Mouse (Mus musculus) c-Kit-negative CD71-positive TER-119-positive erythroid progenitor cells, embryonic 14.5 days (primary cell): ENCODE results near the gene Tll1.

ENCODE experiments used
- DNase-seq: peaks from one replicate; pipeline ENCODE4 v3.0.0-alpha.2; 2013; ENCODE audit warnings: low read depth, low spot score

Gene Tll1

DNA sequence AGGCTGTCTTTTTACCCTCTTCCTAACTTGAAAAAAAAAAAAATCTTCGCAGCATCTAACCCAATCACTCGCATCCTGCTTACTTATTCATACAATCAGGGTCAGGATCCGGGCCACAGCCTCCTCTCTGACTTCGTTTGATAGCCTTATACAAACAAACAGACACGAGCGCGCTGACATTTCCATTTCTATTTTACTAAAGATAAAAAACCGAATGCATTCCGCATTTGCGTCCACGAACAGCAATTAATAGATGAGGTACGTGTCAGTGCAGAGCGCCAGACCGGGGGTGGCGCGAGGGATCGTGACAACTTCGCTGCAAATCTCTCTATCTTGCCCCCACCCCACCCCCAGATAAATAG lies at the start of gene Tll1:
Gene Tll1, minus strand, starts transcription at position 248 of the 362 bp plus-strand sequence.
- no peak for DNase-seq

DNA sequence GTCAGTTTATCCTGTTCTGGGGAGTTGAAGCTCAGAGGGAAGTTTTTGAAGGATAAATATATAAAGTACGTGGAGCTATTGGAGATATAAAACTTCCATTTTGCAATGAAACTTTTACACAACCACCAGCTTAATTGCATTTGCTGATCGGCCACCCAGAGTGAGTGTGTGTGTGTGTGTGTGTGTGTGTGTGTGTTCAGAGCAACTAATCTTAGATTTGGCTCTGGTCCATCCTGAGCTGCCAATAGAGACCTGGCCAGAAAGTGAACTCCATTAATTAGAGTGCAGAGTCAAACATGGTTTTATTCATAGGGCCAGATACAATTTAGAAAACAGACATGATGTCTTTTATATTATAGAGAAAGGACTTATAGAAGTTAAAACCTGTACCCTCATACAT lies 32.6 kb upstream of the Tll1 start:
- DNase-seq = no peak

DNA sequence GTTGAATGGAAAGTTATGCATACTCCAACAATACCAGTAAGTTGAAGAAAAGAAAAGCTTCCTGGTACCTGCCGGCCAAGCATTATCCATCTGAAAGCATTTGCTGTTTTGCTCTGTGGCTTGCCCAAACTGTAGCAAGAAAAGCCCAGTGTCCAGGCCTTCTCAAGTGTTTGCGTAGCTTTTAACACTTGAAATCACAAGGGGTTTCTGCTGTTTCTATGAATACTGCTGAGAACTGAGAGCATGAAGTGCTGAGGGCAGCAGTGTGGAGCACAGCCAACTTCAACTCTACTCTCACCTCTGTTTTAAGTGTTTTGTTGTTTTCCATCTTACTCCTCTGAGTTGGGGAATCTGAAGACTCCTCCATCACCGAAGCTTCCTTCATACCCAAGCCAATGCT lies 15.5 kb upstream of the Tll1 start:
- no peak for DNase-seq

- no peak for DNase-seq
These were observed 11.6 kb upstream of the Tll1 start for GRCm38 (mm10) chr8:64217644-64218043.

- DNase-seq = no peak
These were observed 10.2 kb upstream of the Tll1 start for GRCm38 (mm10) chr8:64216252-64216651.

DNA sequence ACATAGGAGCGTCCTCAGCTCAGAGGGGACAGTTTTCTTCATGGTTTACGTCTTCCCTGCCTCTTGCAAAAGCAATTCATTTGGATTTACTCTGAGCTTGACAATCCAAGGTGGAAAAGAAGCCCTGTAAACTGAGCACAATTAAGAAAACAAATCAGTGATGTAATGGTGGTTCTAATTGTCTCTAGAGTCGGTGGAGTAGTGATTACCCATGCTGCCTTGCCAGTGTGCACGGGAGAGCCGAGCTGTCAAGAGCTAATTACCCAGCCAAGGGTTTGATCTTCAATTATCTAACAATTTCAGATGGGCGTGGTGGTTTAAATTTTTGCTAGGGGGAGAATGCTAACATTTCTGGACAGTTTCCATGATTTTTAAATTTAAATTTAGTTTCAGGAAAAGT lies 9.3 kb upstream of the Tll1 start:
- DNase-seq = no peak

DNA sequence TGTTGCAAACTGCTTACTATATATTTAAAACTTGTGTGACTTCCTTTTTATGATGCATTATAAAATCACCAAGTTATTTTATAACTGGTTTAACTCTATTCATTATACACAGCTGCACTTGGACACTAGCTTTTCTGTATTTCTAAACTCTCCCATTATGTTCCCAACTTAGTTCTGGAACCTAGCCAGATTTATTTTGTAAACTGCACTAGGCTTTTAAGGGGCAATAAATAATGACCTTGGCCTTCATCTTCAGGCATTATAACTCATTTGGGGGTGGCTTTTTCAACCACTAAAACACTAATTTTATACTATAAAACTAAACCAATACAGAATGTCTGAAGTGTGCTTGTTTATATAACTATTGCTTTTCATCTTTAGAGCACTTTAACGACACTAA lies 8.8 kb upstream of the Tll1 start:
- no peak for DNase-seq

- DNase-seq = no peak
These were observed 365 bp upstream of the Tll1 start for GRCm38 (mm10) chr8:64206411-64206861.

DNA sequence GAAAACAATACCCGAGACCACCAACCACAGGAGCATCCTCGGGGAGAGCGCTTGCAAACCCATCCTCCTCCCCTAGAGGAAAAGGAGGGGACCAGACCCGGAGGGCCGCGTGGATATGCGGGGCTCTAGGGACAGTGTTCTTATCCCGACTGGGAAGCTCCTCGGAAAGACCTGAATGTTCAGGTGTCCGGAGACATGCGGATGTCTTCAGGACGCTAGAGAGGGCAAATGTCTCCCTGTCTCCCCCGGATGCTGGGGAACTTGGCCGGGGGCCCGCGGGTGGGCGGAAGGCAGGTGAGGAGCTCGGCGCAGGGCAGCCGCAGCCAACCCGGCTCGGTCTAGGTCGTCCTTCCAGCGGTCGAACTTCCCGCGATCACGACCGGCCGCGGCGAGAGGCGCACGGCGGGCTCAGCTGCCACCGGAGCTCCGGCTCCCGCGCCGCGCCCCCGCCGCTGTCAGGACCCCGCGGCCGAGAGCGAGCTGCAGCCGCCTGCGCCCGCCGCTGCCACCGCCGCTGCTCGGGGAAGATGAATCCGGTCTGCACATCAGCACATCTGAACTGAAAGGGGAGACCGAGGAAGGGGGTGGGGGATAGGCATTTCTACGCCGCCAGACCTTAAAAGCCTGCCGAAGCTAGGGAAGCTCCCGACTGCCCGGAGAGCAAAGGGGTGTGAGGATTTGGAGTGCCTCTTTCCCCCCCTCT lies 599 bp downstream of the Tll1 start:
- no peak for DNase-seq

- DNase-seq = no peak
These were observed 1.2 kb downstream of the Tll1 start for GRCm38 (mm10) chr8:64204801-64205311.

DNA sequence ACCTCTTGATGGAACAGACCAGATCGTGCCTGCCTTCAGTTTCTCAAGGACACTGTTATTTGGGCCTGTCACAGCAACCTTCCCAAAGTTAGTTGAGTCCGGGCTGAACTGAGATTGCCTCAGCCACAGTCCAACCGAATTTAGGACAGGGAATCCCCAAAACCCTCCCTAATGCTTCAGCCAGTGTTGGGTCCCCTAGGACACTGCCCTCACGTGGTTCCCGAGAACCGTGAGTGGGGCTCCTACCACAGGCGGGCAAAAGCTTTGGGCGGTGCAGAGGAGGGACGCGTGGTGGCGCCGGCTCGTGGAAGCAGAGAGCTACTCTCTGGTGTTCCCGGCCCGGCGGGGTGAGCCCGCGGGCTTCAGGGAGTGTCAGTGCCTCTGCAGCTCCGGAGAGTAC lies 1.9 kb downstream of the Tll1 start:
- no peak for DNase-seq

- no peak for DNase-seq
These were observed 7.7 kb downstream of the Tll1 start for GRCm38 (mm10) chr8:64198326-64198725.

GRCm38 (mm10) chr8:64193421-64193820 lies 12.7 kb downstream of the Tll1 start:
- no peak for DNase-seq

GRCm38 (mm10) chr8:64187881-64188280 lies 18.2 kb downstream of the Tll1 start:
- no peak for DNase-seq

- DNase-seq = no peak
These were observed 29.1 kb downstream of the Tll1 start for GRCm38 (mm10) chr8:64176931-64177330.

- no peak for DNase-seq
These were observed 31.2 kb downstream of the Tll1 start for GRCm38 (mm10) chr8:64174916-64175315.

DNA sequence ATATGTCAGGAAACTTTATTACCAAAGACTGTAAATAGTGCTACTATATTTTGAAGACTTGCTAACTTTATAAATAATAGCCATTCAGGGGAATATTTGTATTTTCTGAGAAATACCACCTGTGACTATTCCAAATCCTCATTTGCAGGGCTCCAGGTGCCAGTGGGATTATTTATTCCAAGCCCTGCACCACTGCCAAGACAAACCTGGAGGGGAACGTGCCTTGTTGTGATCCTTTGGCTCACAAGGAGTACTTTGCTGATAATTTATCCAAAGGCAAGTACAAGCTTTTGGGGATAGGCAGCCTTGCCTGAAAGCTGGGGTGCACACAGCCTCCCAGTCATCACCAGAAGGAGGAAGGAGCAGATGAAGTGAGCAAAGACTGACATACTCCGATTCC lies 32.3 kb downstream of the Tll1 start:
- DNase-seq = no peak

DNA sequence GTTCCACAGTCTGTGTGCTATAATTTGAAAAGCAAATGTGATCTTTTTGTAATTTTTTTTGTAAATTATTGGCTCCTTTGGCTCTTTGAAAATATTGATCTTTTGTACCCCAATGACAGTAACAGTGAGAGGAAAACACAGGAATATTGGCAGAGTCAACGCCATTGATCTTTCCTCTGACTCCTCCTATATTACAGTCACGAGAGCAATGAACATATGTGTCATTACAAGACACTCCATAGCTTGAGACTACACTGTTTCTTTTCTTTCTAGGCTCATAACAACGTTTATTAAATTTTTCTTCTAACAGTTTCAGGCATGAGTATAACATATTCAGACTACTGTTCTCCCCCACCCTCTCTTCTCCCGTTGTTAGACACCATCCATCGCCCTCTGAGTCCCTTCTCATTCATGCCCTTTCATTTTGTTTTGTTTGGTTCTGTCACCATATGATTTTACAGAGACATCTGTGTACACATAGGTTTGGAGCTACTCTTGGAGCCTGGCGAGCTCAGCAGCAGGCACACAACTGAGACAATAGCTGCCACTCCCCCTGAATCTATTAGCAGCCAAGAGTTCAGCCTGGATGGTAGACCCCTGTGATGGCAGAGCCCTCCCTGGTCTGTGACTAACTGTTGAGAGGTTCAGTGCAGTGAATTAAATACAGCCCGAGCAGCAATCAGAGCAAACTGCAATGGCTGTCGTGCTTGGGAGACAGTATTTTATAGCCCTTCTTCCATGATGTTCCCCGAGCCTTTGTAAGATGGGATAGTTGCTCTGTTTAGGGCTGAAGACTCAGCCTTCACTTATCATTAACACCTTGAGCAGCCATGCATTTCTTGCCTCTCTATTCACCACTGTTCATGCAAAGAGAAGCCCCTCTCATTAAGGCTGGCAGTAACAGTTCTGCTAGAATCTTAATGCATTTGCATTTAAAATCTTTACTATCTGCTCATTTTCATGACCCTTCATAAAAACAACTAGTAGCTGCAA lies 52.9 kb downstream of the Tll1 start:
- DNase-seq = no peak

- DNase-seq = no peak
These were observed 53.8 kb downstream of the Tll1 start for GRCm38 (mm10) chr8:64152216-64152804.

DNA sequence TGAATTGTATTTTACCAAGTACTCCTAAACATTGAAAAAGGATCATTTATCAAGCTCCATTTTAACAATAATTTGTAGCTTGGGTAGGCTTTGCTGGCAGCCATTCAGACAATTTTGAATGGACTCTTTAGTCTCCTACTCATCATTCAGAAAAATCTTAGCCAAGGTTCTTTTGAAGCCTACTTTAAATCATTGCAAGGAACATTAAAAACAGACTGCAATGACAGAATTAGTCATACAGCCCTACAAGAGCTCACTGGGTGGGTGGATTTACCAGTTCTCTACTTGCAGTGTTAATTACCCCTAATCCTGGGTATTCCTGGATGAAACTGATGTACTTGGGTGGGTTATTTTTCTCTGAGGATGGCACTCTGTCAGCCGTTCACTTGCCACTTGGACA lies 69.5 kb downstream of the Tll1 start:
- no peak for DNase-seq

- DNase-seq = no peak
These were observed 98.9 kb downstream of the Tll1 start for GRCm38 (mm10) chr8:64107190-64107589.

GRCm38 (mm10) chr8:64073396-64073795 lies 132.7 kb downstream of the Tll1 start:
- DNase-seq = no peak
